ENCODE assay signal across 12 mouse cellular contexts in the genomic region with DNA sequence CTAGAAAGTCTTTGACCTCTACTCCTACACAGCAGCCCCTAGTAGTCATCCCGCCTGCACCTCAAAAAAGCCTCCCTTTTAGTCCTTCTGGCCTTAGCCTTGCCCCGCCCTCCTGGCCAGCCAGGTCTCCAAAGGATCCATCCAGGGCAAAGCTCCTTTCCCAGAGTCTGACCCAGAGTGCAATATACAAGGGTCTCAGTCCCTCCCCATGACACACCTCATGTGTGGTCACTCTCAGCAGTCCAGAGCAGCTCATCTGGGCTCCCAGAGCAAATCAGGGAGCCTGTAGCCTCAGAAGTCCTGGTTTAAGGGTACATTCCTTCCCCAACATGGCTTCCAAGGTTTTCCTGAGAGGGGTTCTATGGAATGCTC. TPM values are rescaled to one million over a fixed set of nuclear protein-coding genes. Genes with fewer than 3 reads are reported as not detected.
DNase-seq lines count a peak whose midpoint lies in the region; ATAC-seq and TF ChIP-seq lines count a peak whose summit lies in the region.
"Had no signal": no experiment of that assay in that cellular context is flagged by ENCODE, and none has a peak within 500 bp of the region (broad histone marks: within the 10 kb centered on the region; RNA-seq: fewer than 3 reads in every experiment).

No protein-coding gene starts in this region.

- WGBS in kidney, embryonic 14.5 days, result 22% methylated on average over 2 of the region's 2 CpGs
- 43% methylated on average over 2 of the region's 2 CpGs for WGBS in embryonic facial prominence, embryonic 14.5 days
- WGBS in hindbrain, embryonic 15.5 days, result 48% methylated on average over 2 of the region's 2 CpGs
- WGBS in midbrain, postnatal 0 days, result 55% methylated on average over 2 of the region's 2 CpGs

- peaks cover 14% of the 10 kb centered on the region for H3K4me1 ChIP-seq in kidney, embryonic 14.5 days (ENCODE audit: control insufficient read depth, insufficient read depth, low read length)
- peaks cover 23% of the 10 kb centered on the region for H3K4me1 ChIP-seq in embryonic facial prominence, embryonic 14.5 days (ENCODE audit: control insufficient read depth, insufficient read depth, low read length)
- H3K4me1 ChIP-seq in hindbrain, embryonic 15.5 days (replicated peaks), result peaks cover 19% of the 10 kb centered on the region
- H3K4me1 ChIP-seq in midbrain, postnatal 0 days (ENCODE audit: insufficient read depth, low read length), result no peaks in the 10 kb centered on the region; the same call in 1 of the 2 replicates

- H3K27me3 ChIP-seq in kidney, embryonic 14.5 days (ENCODE audit: control insufficient read depth, insufficient read depth, low read length), result no peaks in the 10 kb centered on the region; the same call in 1 of the 2 replicates
- no peaks in the 10 kb centered on the region for H3K27me3 ChIP-seq in embryonic facial prominence, embryonic 14.5 days (replicated peaks; ENCODE audit: control insufficient read depth, insufficient read depth, low read length)
- H3K27me3 ChIP-seq in hindbrain, embryonic 15.5 days, result no peaks in the 10 kb centered on the region
- H3K27me3 ChIP-seq in midbrain, postnatal 0 days (ENCODE audit: insufficient read depth, low read length), result no peaks in the 10 kb centered on the region; the same call in 1 of the 2 replicates

- peak; percentile 62 for ATAC-seq in kidney, embryonic 14.5 days (ENCODE audit: low FRiP score, low TSS enrichment)
- no peak for ATAC-seq in embryonic facial prominence, embryonic 14.5 days (ENCODE audit: low read depth)
- ATAC-seq in hindbrain, embryonic 15.5 days (ENCODE audit: low FRiP score, low read depth), result no peak
- no peak for ATAC-seq in midbrain, postnatal 0 days (ENCODE audit: low FRiP score)

- intact Hi-C loops in gastrocnemius, postnatal 14 days (cut with DNase I; ENCODE audit: low total_unique reads), result no loop called here

- no peak for TF ChIP-seq CTCF in midbrain, postnatal 0 days (IDR thresholded peaks at IDR 0.05)
- TF ChIP-seq CTCF in layer of hippocampus, adult 2 months (conservative IDR thresholded peaks at IDR 0.05), result no peak

- H3K4me2 ChIP-seq in kidney, embryonic 14.5 days (replicated peaks; ENCODE audit: low read depth, low read length), result peak overlapping the region; percentile 42
- H3K4me2 ChIP-seq in embryonic facial prominence, embryonic 14.5 days (ENCODE audit: low read depth, low read length), result peak overlapping the region; percentile 45
- H3K4me2 ChIP-seq in hindbrain, embryonic 15.5 days, result peak overlapping the region; percentile 42
- peak overlapping the region; percentile 39 for H3K4me2 ChIP-seq in midbrain, postnatal 0 days (ENCODE audit: low read depth, low read length, poor library complexity, severe bottlenecking)

- H3K9me3 ChIP-seq in kidney, embryonic 14.5 days (ENCODE audit: control insufficient read depth, low read length), result no peaks in the 10 kb centered on the region
- H3K9me3 ChIP-seq in embryonic facial prominence, embryonic 14.5 days (ENCODE audit: control insufficient read depth, low read length), result no peaks in the 10 kb centered on the region
- H3K9me3 ChIP-seq in hindbrain, embryonic 15.5 days, result no peaks in the 10 kb centered on the region
- no peaks in the 10 kb centered on the region for H3K9me3 ChIP-seq in midbrain, postnatal 0 days (ENCODE audit: low read length)

- DNase-seq in kidney, postnatal 4 days, result no peak
- DNase-seq in embryonic facial prominence, embryonic 14.5 days (ENCODE audit: low spot score), result no peak
- DNase-seq in midbrain, postnatal 0 days (ENCODE audit: low spot score), result no peak
- no peak for DNase-seq in gastrocnemius, postnatal 14 days
- DNase-seq in thymus, adult 18-20 months, result no peak
- no peak for DNase-seq in layer of hippocampus, adult 2 months (ENCODE audit: low spot score in 2 of 2)
- DNase-seq: adrenal gland, adult 2 months had no signal

- peak overlapping the region; percentile 10; the same call in 1 of the 2 replicates for H3K4me3 ChIP-seq in kidney, embryonic 14.5 days (ENCODE audit: low read length)
- H3K4me3 ChIP-seq in embryonic facial prominence, embryonic 14.5 days (ENCODE audit: low read depth, low read length), result no peak overlapping the region
- no peak overlapping the region for H3K4me3 ChIP-seq in hindbrain, embryonic 15.5 days
- no peak overlapping the region for H3K4me3 ChIP-seq in midbrain, postnatal 0 days (ENCODE audit: low read depth, low read length)
- no peak overlapping the region; the same call in 1 of the 2 replicates for H3K4me3 ChIP-seq in layer of hippocampus, adult 2 months

- no peaks in the 10 kb centered on the region for H3K36me3 ChIP-seq in kidney, embryonic 14.5 days (ENCODE audit: control insufficient read depth, insufficient read depth, low read length)
- no peaks in the 10 kb centered on the region for H3K36me3 ChIP-seq in embryonic facial prominence, embryonic 14.5 days (ENCODE audit: control insufficient read depth, insufficient read depth, low read length)
- no peaks in the 10 kb centered on the region for H3K36me3 ChIP-seq in hindbrain, embryonic 15.5 days
- no peaks in the 10 kb centered on the region for H3K36me3 ChIP-seq in midbrain, postnatal 0 days (ENCODE audit: insufficient read depth, low read length)

- no peak overlapping the region; the same call in 1 of the 2 replicates for H3K27ac ChIP-seq in kidney, embryonic 14.5 days (ENCODE audit: low read depth, low read length)
- H3K27ac ChIP-seq in embryonic facial prominence, embryonic 14.5 days (replicated peaks; ENCODE audit: low read depth, low read length), result no peak overlapping the region
- peak overlapping the region; percentile 46; the same call in 1 of the 2 replicates for H3K27ac ChIP-seq in hindbrain, embryonic 15.5 days (replicated peaks)
- H3K27ac ChIP-seq in midbrain, postnatal 0 days (ENCODE audit: low read depth, low read length), result no peak overlapping the region
- H3K27ac ChIP-seq in layer of hippocampus, adult 2 months, result no peak overlapping the region
- H3K27ac ChIP-seq: macrophage had no signal

- H3K9ac ChIP-seq in kidney, embryonic 14.5 days (ENCODE audit: low read depth, low read length), result no peak overlapping the region; the same call in 1 of the 2 replicates
- peak overlapping the region; percentile 45; the same call in 1 of the 2 replicates for H3K9ac ChIP-seq in embryonic facial prominence, embryonic 14.5 days (ENCODE audit: low read depth, low read length)
- H3K9ac ChIP-seq in hindbrain, embryonic 15.5 days, result no peak overlapping the region
- no peak overlapping the region for H3K9ac ChIP-seq in midbrain, postnatal 0 days (replicated peaks; ENCODE audit: low read length, poor library complexity, severe bottlenecking)

RNA-seq across cellular contexts. Expression of a gene that starts 5.3 kb away (rescaled TPM):
- 0.26 and 0.34 TPM in 2 replicates for polyA plus RNA-seq in kidney, embryonic 14.5 days (2014; fragmentation: Nextera tagmentation; extraction: Ambion mirVana)
- not detected in 2 replicates for polyA plus RNA-seq in embryonic facial prominence, embryonic 14.5 days (2014; fragmentation: Nextera tagmentation; extraction: Ambion mirVana)
- polyA plus RNA-seq in hindbrain, embryonic 15.5 days (2015; fragmentation: Nextera tagmentation; extraction: Ambion mirVana), result 0.10 and 0.18 TPM in 2 replicates
- total RNA-seq in midbrain, postnatal 0 days (2014; rRNA removed), result not detected in 2 replicates
- not detected in 2 replicates for polyA plus RNA-seq in midbrain, postnatal 0 days (2015; fragmentation: Nextera tagmentation; extraction: Ambion mirVana)
- not detected for total RNA-seq in gastrocnemius, postnatal 14 days (2021)
- total RNA-seq in layer of hippocampus, adult 2 months (2021), result not detected
- total RNA-seq: adrenal gland, adult 2 months had no signal
- polyA plus RNA-seq: adrenal gland, adult 2 months; large intestine, adult 2 months; macrophage; thymus, postnatal 0 days had no signal

RNA-seq across cellular contexts. Expression of a gene that starts 10.5 kb away (rescaled TPM):
- 0.54 and 0.91 TPM in 2 replicates for polyA plus RNA-seq in kidney, embryonic 14.5 days (2014; fragmentation: Nextera tagmentation; extraction: Ambion mirVana)
- 1.2 and 1.8 TPM in 2 replicates for polyA plus RNA-seq in embryonic facial prominence, embryonic 14.5 days (2014; fragmentation: Nextera tagmentation; extraction: Ambion mirVana)
- polyA plus RNA-seq in hindbrain, embryonic 15.5 days (2015; fragmentation: Nextera tagmentation; extraction: Ambion mirVana), result 0.14 and 0.26 TPM in 2 replicates
- total RNA-seq in midbrain, postnatal 0 days (2014; rRNA removed), result 1.2 TPM in 1 of 2 replicates, not detected in the other
- 0.31 and 0.39 TPM in 2 replicates for polyA plus RNA-seq in midbrain, postnatal 0 days (2015; fragmentation: Nextera tagmentation; extraction: Ambion mirVana)
- total RNA-seq in gastrocnemius, postnatal 14 days (2021), result 10 to 100 TPM; 36.2 to 38.4 TPM
- total RNA-seq in layer of hippocampus, adult 2 months (2021), result under 1 TPM in 1 of 2 experiments, not detected in 1; 0.31 TPM
- total RNA-seq: adrenal gland, adult 2 months had no signal

RNA-seq across cellular contexts. Expression of a gene that starts 24.3 kb away (rescaled TPM):
- 0.05 TPM in 1 of 2 replicates, not detected in the other for polyA plus RNA-seq in kidney, embryonic 14.5 days (2014; fragmentation: Nextera tagmentation; extraction: Ambion mirVana)
- 0.04 and 0.05 TPM in 2 replicates for polyA plus RNA-seq in embryonic facial prominence, embryonic 14.5 days (2014; fragmentation: Nextera tagmentation; extraction: Ambion mirVana)
- polyA plus RNA-seq in hindbrain, embryonic 15.5 days (2015; fragmentation: Nextera tagmentation; extraction: Ambion mirVana), result 6.8 and 8.8 TPM in 2 replicates
- total RNA-seq in midbrain, postnatal 0 days (2014; rRNA removed), result 0.33 TPM in 1 of 2 replicates, not detected in the other
- 0.09 and 0.12 TPM in 2 replicates for polyA plus RNA-seq in midbrain, postnatal 0 days (2015; fragmentation: Nextera tagmentation; extraction: Ambion mirVana)
- not detected for total RNA-seq in gastrocnemius, postnatal 14 days (2021)
- total RNA-seq in layer of hippocampus, adult 2 months (2021), result under 1 TPM in 1 of 2 experiments, not detected in 1; 0.10 TPM
- total RNA-seq: adrenal gland, adult 2 months had no signal
- polyA plus RNA-seq: adrenal gland, adult 2 months; macrophage; thymus, postnatal 0 days had no signal

RNA-seq across cellular contexts. Expression of a gene that starts 26.0 kb away (rescaled TPM):
- 102 and 121 TPM in 2 replicates for polyA plus RNA-seq in kidney, embryonic 14.5 days (2014; fragmentation: Nextera tagmentation; extraction: Ambion mirVana)
- polyA plus RNA-seq in embryonic facial prominence, embryonic 14.5 days (2014; fragmentation: Nextera tagmentation; extraction: Ambion mirVana), result 83.7 and 96.3 TPM in 2 replicates
- 78.7 and 82.1 TPM in 2 replicates for polyA plus RNA-seq in hindbrain, embryonic 15.5 days (2015; fragmentation: Nextera tagmentation; extraction: Ambion mirVana)
- 55.9 and 57.0 TPM in 2 replicates for total RNA-seq in midbrain, postnatal 0 days (2014; rRNA removed)
- 58.2 and 62.3 TPM in 2 replicates for polyA plus RNA-seq in midbrain, postnatal 0 days (2015; fragmentation: Nextera tagmentation; extraction: Ambion mirVana)
- total RNA-seq in gastrocnemius, postnatal 14 days (2021), result 10 to 100 TPM; 78.5 to 84.4 TPM
- total RNA-seq in layer of hippocampus, adult 2 months (2021), result 10 to 100 TPM; 75.9 to 81.4 TPM

RNA-seq across cellular contexts. Expression of a gene that starts 35.2 kb away (rescaled TPM):
- 8.3 and 11.0 TPM in 2 replicates for polyA plus RNA-seq in kidney, embryonic 14.5 days (2014; fragmentation: Nextera tagmentation; extraction: Ambion mirVana)
- polyA plus RNA-seq in embryonic facial prominence, embryonic 14.5 days (2014; fragmentation: Nextera tagmentation; extraction: Ambion mirVana), result 21.2 and 23.4 TPM in 2 replicates
- polyA plus RNA-seq in hindbrain, embryonic 15.5 days (2015; fragmentation: Nextera tagmentation; extraction: Ambion mirVana), result 18.7 and 19.0 TPM in 2 replicates
- total RNA-seq in midbrain, postnatal 0 days (2014; rRNA removed), result 31.3 and 32.8 TPM in 2 replicates
- 25.5 and 26.3 TPM in 2 replicates for polyA plus RNA-seq in midbrain, postnatal 0 days (2015; fragmentation: Nextera tagmentation; extraction: Ambion mirVana)
- total RNA-seq in gastrocnemius, postnatal 14 days (2021), result 10 to 100 TPM; 15.8 to 17.9 TPM
- 10 to 100 TPM; 63.6 to 66.7 TPM for total RNA-seq in layer of hippocampus, adult 2 months (2021)
